Mouse (Mus musculus): ENCODE data around the gene Lpin3.

DNA sequence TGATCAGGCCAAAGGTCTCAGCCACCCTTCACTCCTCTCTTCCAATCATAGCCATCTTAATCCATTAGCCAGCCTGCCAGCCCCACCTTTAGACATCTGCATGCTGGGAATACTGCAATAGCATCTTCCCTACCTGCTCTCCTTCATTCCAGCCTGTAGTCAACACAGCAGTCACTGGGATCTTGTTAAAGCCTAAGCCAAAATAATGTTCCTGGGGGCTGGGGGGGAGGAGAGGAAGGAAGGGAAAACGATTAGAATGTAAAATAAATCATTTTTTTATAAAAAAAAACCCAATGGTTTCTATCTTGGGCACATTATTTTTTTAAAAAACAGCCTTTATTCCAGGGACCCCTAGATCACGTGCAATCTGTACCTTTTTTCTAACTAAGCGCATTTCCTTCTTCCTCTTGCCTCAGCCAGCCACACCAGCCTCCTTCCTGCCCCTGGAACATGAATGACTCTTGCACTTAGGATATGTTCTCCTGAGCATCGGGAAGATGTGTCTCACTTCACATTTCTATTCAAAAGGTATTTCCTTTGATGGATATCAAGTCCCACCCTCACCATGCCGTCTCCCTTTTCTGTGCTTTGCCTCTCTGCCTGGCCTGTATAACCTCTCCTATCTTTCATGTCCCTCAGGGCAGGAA lies 6.1 kb upstream of the Lpin3 start:
- no peak for TF ChIP-seq CTCF (conservative IDR thresholded peaks at IDR 0.05; ENCODE audit: low read length)
- no peak for TF ChIP-seq NANOG (IDR thresholded peaks at IDR 0.05; ENCODE audit: borderline replicate concordance, low read length)
- no peak for TF ChIP-seq POU5F1 (IDR thresholded peaks at IDR 0.05; ENCODE audit: borderline replicate concordance, low read length)

All from E14TG2a.4 (cell line).